ENCODE assay signal across 8 mouse cellular contexts in genomic region chr14:34620611-34621376, GRCm38 (mm10). TPM values are rescaled to one million over a fixed set of nuclear protein-coding genes. Genes with fewer than 3 reads are reported as not detected.
A peak's percentile ranks its signal among the peaks of the same experiment; 100 is the strongest.
DNase-seq lines count a peak whose midpoint lies in the region; ATAC-seq lines count a peak whose summit lies in the region.
"Had no signal": no experiment of that assay in that cellular context is flagged by ENCODE, and none has a peak within 500 bp of the region (broad histone marks: within the 10 kb centered on the region; RNA-seq: fewer than 3 reads in every experiment).

No protein-coding gene starts in this region.

- 40% methylated on average over 10 of the region's 10 CpGs for WGBS in midbrain, embryonic 14.5 days
- 36% methylated on average over 10 of the region's 10 CpGs for WGBS in midbrain, embryonic 15.5 days
- WGBS in heart, embryonic 15.5 days = 15% methylated on average over 10 of the region's 10 CpGs
- 15% methylated on average over 10 of the region's 10 CpGs for WGBS in liver, embryonic 15.5 days (ENCODE audit: insufficient replicate concordance)

- H3K4me1 ChIP-seq in midbrain, embryonic 14.5 days (ENCODE audit: control insufficient read depth, insufficient read depth, low read length) = no peaks in the 10 kb centered on the region
- H3K4me1 ChIP-seq in midbrain, embryonic 15.5 days = no peaks in the 10 kb centered on the region
- peaks cover 14% of the 10 kb centered on the region for H3K4me1 ChIP-seq in heart, embryonic 15.5 days (replicated peaks)
- H3K4me1 ChIP-seq in liver, embryonic 15.5 days (replicated peaks) = peaks cover 58% of the 10 kb centered on the region

- H3K27me3 ChIP-seq in midbrain, embryonic 14.5 days (ENCODE audit: control insufficient read depth, insufficient read depth, low read length) = 0 out of 2 replicates have a peak, but pooled peaks cover 4% of the 10 kb centered on the region
- peaks cover 8% of the 10 kb centered on the region for H3K27me3 ChIP-seq in midbrain, embryonic 15.5 days (replicated peaks)
- peaks cover 9% of the 10 kb centered on the region for H3K27me3 ChIP-seq in heart, embryonic 15.5 days
- H3K27me3 ChIP-seq in liver, embryonic 15.5 days = no peaks in the 10 kb centered on the region

- no peak overlapping the region for H3K9ac ChIP-seq in midbrain, embryonic 14.5 days (replicated peaks; ENCODE audit: low read length)
- H3K9ac ChIP-seq in midbrain, embryonic 15.5 days = no peak overlapping the region
- no peak overlapping the region for H3K9ac ChIP-seq in heart, embryonic 15.5 days
- H3K9ac ChIP-seq in liver, embryonic 15.5 days = no peak overlapping the region

- no peak overlapping the region for H3K4me3 ChIP-seq in midbrain, embryonic 14.5 days (replicated peaks; ENCODE audit: low read depth, low read length)
- no peak overlapping the region for H3K4me3 ChIP-seq in midbrain, embryonic 15.5 days
- H3K4me3 ChIP-seq in heart, embryonic 15.5 days = no peak overlapping the region
- no peak overlapping the region for H3K4me3 ChIP-seq in liver, embryonic 15.5 days (replicated peaks)

- H3K36me3 ChIP-seq in midbrain, embryonic 14.5 days (ENCODE audit: control insufficient read depth, insufficient read depth, low read length) = no peaks in the 10 kb centered on the region
- H3K36me3 ChIP-seq in midbrain, embryonic 15.5 days (replicated peaks) = no peaks in the 10 kb centered on the region
- no peaks in the 10 kb centered on the region for H3K36me3 ChIP-seq in heart, embryonic 15.5 days
- H3K36me3 ChIP-seq in liver, embryonic 15.5 days (replicated peaks) = no peaks in the 10 kb centered on the region

- H3K27ac ChIP-seq in midbrain, embryonic 14.5 days (replicated peaks; ENCODE audit: low read depth, low read length) = no peak overlapping the region
- no peak overlapping the region for H3K27ac ChIP-seq in midbrain, embryonic 15.5 days
- H3K27ac ChIP-seq in heart, embryonic 15.5 days = 0 out of 2 replicates have a peak overlapping the region, but pooled peaks have one; percentile 12
- peak overlapping the region; percentile 31; the same call in 1 of the 2 replicates for H3K27ac ChIP-seq in liver, embryonic 15.5 days (replicated peaks)

- no peak for ATAC-seq in midbrain, embryonic 14.5 days (ENCODE audit: low FRiP score, low TSS enrichment)
- no peak for ATAC-seq in midbrain, embryonic 15.5 days (replicated peaks)
- no peak; the same call in 1 of the 2 replicates for ATAC-seq in heart, embryonic 15.5 days (replicated peaks; ENCODE audit: insufficient number of reproducible peaks, insufficient read depth, low FRiP score, low read depth)
- no peak for ATAC-seq in liver, embryonic 15.5 days (ENCODE audit: insufficient read depth)

- DNase-seq in midbrain, embryonic 14.5 days = peak; percentile 55
- peak; percentile 80 for DNase-seq in R1 (ENCODE audit: low read depth, low spot score)
- DNase-seq in cerebellum, adult 8-10 months = peak; percentile 19
- peak; percentile 22 to 26 for DNase-seq in spleen, postnatal 36 days (ENCODE audit: low spot score in 2 of 2)

- H3K9me3 ChIP-seq in midbrain, embryonic 14.5 days (ENCODE audit: control insufficient read depth, low read length) = no peaks in the 10 kb centered on the region
- no peaks in the 10 kb centered on the region for H3K9me3 ChIP-seq in midbrain, embryonic 15.5 days
- no peaks in the 10 kb centered on the region for H3K9me3 ChIP-seq in heart, embryonic 15.5 days (replicated peaks)
- no peaks in the 10 kb centered on the region for H3K9me3 ChIP-seq in liver, embryonic 15.5 days (replicated peaks)

- no peak overlapping the region for H3K4me2 ChIP-seq in midbrain, embryonic 14.5 days (ENCODE audit: low read length)
- H3K4me2 ChIP-seq in midbrain, embryonic 15.5 days = no peak overlapping the region
- no peak overlapping the region for H3K4me2 ChIP-seq in heart, embryonic 15.5 days
- H3K4me2 ChIP-seq in liver, embryonic 15.5 days = no peak overlapping the region

RNA-seq across cellular contexts. Expression of gene Opn4, which starts 20.9 kb away (rescaled TPM):
- polyA plus RNA-seq in midbrain, embryonic 14.5 days (2014; fragmentation: Nextera tagmentation; extraction: Ambion mirVana) = not detected in 2 replicates
- polyA plus RNA-seq in midbrain, embryonic 15.5 days (2015; fragmentation: Nextera tagmentation; extraction: Ambion mirVana) = 0.23 TPM in 1 of 2 replicates, not detected in the other
- polyA plus RNA-seq in heart, embryonic 15.5 days (2015; fragmentation: Nextera tagmentation; extraction: Ambion mirVana) = 5.0 and 5.6 TPM in 2 replicates
- polyA plus RNA-seq in liver, embryonic 15.5 days (2015; fragmentation: Nextera tagmentation; extraction: Ambion mirVana) = not detected in 2 replicates
- polyA plus RNA-seq: intestine, embryonic 14.5 days had no signal

RNA-seq across cellular contexts. Expression of gene Ldb3, which starts 32.3 kb away (rescaled TPM):
- 0.50 and 0.76 TPM in 2 replicates for polyA plus RNA-seq in midbrain, embryonic 14.5 days (2014; fragmentation: Nextera tagmentation; extraction: Ambion mirVana)
- 0.57 and 0.78 TPM in 2 replicates for polyA plus RNA-seq in midbrain, embryonic 15.5 days (2015; fragmentation: Nextera tagmentation; extraction: Ambion mirVana)
- polyA plus RNA-seq in heart, embryonic 15.5 days (2015; fragmentation: Nextera tagmentation; extraction: Ambion mirVana) = 300 and 308 TPM in 2 replicates
- 3.2 and 4.2 TPM in 2 replicates for polyA plus RNA-seq in liver, embryonic 15.5 days (2015; fragmentation: Nextera tagmentation; extraction: Ambion mirVana)

RNA-seq across cellular contexts. Expression of gene Wapl, which starts 52.9 kb away (rescaled TPM):
- polyA plus RNA-seq in midbrain, embryonic 14.5 days (2014; fragmentation: Nextera tagmentation; extraction: Ambion mirVana) = 17.3 and 22.7 TPM in 2 replicates
- polyA plus RNA-seq in midbrain, embryonic 15.5 days (2015; fragmentation: Nextera tagmentation; extraction: Ambion mirVana) = 13.0 and 13.6 TPM in 2 replicates
- polyA plus RNA-seq in heart, embryonic 15.5 days (2015; fragmentation: Nextera tagmentation; extraction: Ambion mirVana) = 13.9 and 16.2 TPM in 2 replicates
- polyA plus RNA-seq in liver, embryonic 15.5 days (2015; fragmentation: Nextera tagmentation; extraction: Ambion mirVana) = 22.9 TPM in 2 replicates

Comparison
In these comparisons a context has a peak if more than half of its experiments do, and no peak if none do; other contexts are left out.
1. DNase-seq: peak in every context shown above with its lines; median percentile 80 in R1; 55 in midbrain, embryonic 14.5 days; 24 in spleen, postnatal 36 days; 19 in cerebellum, adult 8-10 months.
2. H3K27ac ChIP-seq: peak in heart, embryonic 15.5 days (single experiment) and liver, embryonic 15.5 days (single experiment); none in midbrain, embryonic 14.5 days (single experiment) and midbrain, embryonic 15.5 days (single experiment).
3. RNA of gene Ldb3, which starts 32.3 kb away (polyA plus RNA-seq): 300 to 308 TPM in heart, embryonic 15.5 days; 3.2 to 4.2 TPM in liver, embryonic 15.5 days, 0.57 to 0.78 TPM in midbrain, embryonic 15.5 days and 0.50 to 0.76 TPM in midbrain, embryonic 14.5 days; every median in the first group is over 10 times any median in the second.